Mouse (Mus musculus) embryo, embryonic 10.5 days (tissue): ENCODE measurements around the gene Ppp4r4.
"Not testable (repeated sequence)": the region's sequence is repeated elsewhere in the genome, so short reads cannot be mapped to it uniquely, and the experiment has no call there.

Experiments used
- DNase-seq: peaks from one replicate; pipeline ENCODE4 v3.0.0-alpha.2; 2015; ENCODE audit warnings: low spot score

The Ppp4r4 gene

DNA sequence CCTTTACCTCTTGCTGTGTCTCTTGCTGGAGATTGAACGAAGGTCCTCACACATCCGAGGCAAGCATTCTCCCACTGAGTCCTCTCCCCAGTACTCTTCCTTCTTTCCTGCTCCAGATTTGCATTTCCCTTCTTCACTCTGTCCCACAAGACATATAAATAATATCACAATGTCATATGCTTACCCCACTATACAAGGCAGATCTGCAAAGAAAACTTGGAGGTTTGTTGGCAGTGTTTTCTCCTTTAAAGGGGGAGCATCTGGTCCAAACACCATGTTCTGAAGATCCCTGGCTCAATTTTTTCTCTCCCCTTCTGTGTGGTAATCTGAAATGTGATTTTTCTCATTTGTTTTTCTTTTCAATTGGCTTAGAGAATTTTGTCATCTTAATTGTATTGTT lies 102.3 kb downstream of the Ppp4r4 start:
- no peak for DNase-seq

GRCm38 (mm10) chr12:103635846-103636245 lies 103.8 kb downstream of the Ppp4r4 start:
- DNase-seq = no peak

- DNase-seq = peak; percentile 90
Observed at GRCm38 (mm10) chr12:103643336-103643735, 111.3 kb downstream of the Ppp4r4 start.

DNA sequence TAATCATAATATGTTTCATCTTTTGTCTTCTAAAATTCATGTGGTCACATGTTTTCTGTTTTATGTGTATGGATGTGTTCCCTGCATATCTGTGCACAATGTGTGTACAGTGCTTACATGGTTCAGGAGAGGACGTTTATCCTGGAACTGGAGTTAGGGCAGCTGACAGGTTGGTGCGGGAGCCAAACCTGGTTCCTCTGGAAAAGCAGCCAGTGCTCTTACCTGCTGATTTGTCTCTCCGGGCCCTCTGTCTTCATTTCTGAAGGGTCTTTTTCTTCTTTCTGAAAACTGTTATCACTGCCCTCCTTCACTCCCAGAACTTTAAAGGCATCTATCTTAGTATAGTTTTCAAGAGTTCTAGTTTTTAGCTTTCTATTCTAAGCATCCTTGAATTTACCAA lies 111.7 kb downstream of the Ppp4r4 start:
- no peak for DNase-seq

DNA sequence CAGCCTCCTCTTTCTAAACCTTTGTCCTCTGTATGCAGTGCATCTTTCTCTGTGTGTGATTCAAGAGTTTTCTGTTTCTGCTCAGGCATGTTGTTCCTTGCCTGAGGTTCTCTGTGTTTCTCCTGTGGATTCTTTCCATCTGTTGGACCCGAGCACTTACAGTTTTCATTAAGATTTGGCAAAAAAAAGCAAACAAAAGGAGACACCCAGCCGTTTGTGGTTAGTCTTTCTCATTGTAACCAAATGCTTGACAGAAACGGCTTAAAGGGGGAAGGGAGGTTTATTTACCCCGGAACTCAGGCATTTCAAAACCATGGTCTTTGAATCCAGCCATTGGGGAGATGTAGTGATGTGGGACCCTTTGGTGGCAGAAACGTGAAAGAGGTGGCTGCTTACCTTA lies 112.5 kb downstream of the Ppp4r4 start:
- no peak for DNase-seq

GRCm38 (mm10) chr12:103646314-103646713 lies 114.2 kb downstream of the Ppp4r4 start:
- DNase-seq = no peak

- no peak for DNase-seq
Observed at GRCm38 (mm10) chr12:103653836-103654235, 121.8 kb downstream of the Ppp4r4 start.

DNA sequence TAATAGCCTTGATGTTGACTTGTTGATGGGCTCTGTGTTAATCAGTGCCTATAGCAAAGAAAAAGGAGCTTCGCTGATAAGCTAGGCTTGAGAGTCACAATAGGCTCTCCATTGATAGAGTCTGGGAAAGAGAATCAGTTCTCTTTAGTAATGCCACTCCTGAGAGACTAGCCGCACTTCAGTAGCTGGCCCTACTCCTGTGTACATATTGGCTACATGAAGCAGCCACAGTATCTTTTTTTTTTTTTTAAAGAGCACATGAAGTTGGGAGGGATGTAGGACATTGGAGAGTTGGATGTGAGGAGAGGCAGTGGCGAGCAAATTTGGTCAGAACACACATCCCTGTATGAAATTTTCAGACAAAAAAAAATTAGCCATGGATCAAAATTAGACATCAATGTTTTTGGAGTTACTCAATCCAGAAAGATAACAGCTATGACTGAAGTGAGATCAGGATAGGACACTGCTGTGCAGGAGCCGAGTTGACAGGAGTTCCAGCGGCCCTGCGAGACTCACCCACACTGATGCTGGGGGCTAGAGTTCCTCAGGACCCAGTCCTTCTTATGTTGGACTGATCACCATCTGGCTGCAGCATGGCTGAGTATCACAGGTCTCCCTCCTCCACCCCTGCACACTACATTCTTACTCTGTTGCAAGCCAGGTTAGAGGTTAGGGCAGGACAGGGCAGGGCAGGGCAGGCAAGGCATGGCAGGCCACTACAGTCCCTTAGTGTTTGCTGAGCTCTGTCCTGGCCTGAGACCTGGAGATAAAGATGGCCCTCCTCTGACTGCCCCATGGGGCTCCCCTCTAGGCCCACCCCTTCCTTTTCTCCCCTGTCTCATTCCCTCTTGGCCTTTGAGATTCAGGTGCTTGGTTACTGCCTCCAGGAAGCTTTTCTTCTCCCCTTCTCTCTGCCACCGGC lies 123.3 kb downstream of the Ppp4r4 start:
- DNase-seq = no peak

- no peak for DNase-seq
Observed at GRCm38 (mm10) chr12:103656848-103657626, 125.0 kb downstream of the Ppp4r4 start, which contains the start of gene Serpina6. TSS of gene Serpina6 (minus strand) at chr12:103657212.

DNA sequence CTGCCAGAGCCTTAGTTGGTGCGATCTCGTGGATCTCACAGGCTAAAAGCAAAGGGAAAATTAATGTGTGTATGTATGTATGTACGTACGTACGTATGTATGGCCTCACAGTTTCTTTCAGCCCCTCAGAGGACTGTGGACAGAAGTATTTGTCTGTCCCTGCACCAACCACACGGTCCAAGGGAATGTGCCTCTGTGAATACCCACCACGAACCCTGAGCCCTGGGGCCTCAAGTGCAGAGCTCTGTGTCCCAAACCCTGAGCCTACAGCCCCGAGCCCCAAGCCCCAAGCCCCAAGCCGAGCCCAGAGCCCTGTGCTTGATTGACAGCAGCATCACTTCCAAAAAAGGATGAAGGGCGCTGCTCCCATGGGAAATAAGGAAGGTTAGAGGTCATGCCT lies 125.9 kb downstream of the Ppp4r4 start:
- DNase-seq = no peak

- DNase-seq = no peak
Observed at GRCm38 (mm10) chr12:103659171-103659570, 127.1 kb downstream of the Ppp4r4 start.

- no peak for DNase-seq
Observed at GRCm38 (mm10) chr12:103660076-103660475, 128.0 kb downstream of the Ppp4r4 start.

DNA sequence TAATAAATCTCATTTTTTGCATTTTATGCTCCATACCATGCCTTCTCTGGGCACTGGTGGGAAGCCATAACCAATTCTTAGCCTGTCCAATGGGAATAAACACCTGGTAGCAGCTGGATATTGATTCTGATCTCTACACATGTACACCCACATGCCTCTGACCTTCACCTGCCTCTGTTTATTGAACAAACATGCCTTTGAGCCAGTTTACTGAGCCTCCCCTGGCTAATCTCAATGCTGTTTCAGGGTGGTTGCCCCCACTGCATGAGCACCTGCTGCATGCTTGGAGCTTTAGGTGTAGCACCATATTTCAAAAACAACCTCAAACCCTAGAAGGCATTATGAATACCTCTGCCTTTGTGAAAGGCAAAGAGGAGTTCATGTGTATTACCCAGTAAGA lies 130.0 kb downstream of the Ppp4r4 start:
- not testable (repeated sequence) for DNase-seq
